Mouse (Mus musculus) kidney, adult 2 months (tissue): ENCODE measurements around the gene Cers4.

Experiments
- CTCF ChIP-seq: fragments of 200-500 bp; conservative IDR thresholded peaks from 2 replicates; pipeline ENCODE4 v1.5.1; 2011; ENCODE audit warnings: low read depth, mild to moderate bottlenecking, control low read depth, low read length, moderate library complexity, mixed read lengths; ENCODE audit not compliant: insufficient read depth, insufficient read length
- POLR2A ChIP-seq: fragments of 200-500 bp; IDR thresholded peaks from one replicate; pipeline ENCODE4 v1.6.1; 2011; ENCODE audit warnings: low read depth, low read length, control low read depth

DNA sequence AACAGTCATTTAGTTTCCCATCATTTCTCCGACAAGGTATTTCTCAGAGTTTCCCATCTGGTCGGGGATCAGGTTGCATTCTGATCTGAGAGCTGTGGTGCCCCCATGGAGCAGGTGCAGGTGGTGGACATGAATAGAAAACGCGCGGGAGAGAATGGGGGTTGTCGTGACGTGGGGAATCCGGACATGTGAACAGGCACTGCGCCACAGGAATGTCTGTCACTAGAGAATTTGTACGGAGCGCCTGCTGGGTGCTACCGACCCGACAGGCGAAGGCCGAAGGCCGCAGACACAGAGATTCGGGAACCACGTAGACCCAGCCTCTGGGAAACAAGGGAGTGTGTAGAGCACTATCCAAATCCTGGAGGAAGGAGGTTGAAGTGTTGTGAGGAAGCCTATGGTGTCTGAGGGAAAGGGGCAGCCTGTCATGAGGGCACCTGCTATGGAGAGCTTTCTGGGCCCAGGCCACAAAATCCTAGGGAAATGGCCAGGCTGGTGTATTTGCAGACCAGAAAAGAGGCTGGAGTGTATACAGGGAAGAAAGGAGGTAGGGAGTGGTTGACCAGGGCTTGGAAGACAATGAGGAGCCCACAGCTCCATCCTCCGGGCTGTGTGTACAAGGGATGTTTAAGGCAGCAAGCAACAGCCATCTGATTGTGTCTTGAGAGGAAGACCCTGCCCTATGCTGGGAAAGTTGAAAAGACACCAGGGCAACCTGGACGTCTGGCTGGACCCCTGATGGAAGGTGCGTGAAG lies 1.0 kb downstream of the Cers4 start:
- TF ChIP-seq CTCF (no peak), POLR2A (no peak)
